Mouse (Mus musculus) hindlimb bud, embryonic 11.5 days (tissue): Measurements from ENCODE around the gene Dock2.
"Not testable (repeated sequence)": the region's sequence is repeated elsewhere in the genome, so short reads cannot be mapped to it uniquely, and the experiment has no call there.

ENCODE experiments used
- DNase-seq: peaks from one replicate; pipeline ENCODE4 v3.0.0-alpha.2; 2012; ENCODE audit warnings: low read depth, low spot score; ENCODE audit errors: extremely low spot score

The Dock2 gene

GRCm38 (mm10) chr11:34783587-34784043 lies at the start of gene Dock2:
Gene Dock2, minus strand, starts transcription at chr11:34783892.
- no peak for DNase-seq

GRCm38 (mm10) chr11:34832678-34833077 lies 49.0 kb upstream of the Dock2 start:
- no peak for DNase-seq

- DNase-seq = no peak
These were observed 44.1 kb upstream of the Dock2 start for GRCm38 (mm10) chr11:34827803-34828202.

GRCm38 (mm10) chr11:34826940-34827339 lies 43.2 kb upstream of the Dock2 start:
- no peak for DNase-seq

- no peak for DNase-seq
These were observed 41.1 kb upstream of the Dock2 start for GRCm38 (mm10) chr11:34824791-34825190.

- no peak for DNase-seq
These were observed 31.1 kb upstream of the Dock2 start for GRCm38 (mm10) chr11:34814767-34815166.

- DNase-seq = no peak
These were observed 30.6 kb upstream of the Dock2 start for GRCm38 (mm10) chr11:34814319-34814718.

GRCm38 (mm10) chr11:34805026-34805425 lies 21.3 kb upstream of the Dock2 start:
- not testable (repeated sequence) for DNase-seq

GRCm38 (mm10) chr11:34798066-34798465 lies 14.4 kb upstream of the Dock2 start:
- not testable (repeated sequence) for DNase-seq

- DNase-seq = no peak
These were observed 12.4 kb upstream of the Dock2 start for GRCm38 (mm10) chr11:34796097-34796496.

GRCm38 (mm10) chr11:34791872-34792271 lies 8.2 kb upstream of the Dock2 start:
- no peak for DNase-seq

GRCm38 (mm10) chr11:34784864-34785263 lies 1.2 kb upstream of the Dock2 start:
- no peak for DNase-seq

- DNase-seq = no peak
These were observed 919 bp downstream of the Dock2 start for GRCm38 (mm10) chr11:34782516-34783430.

- no peak for DNase-seq
These were observed 2.9 kb downstream of the Dock2 start for GRCm38 (mm10) chr11:34780786-34781185.

GRCm38 (mm10) chr11:34779966-34780365 lies 3.7 kb downstream of the Dock2 start:
- no peak for DNase-seq

GRCm38 (mm10) chr11:34778351-34778750 lies 5.3 kb downstream of the Dock2 start:
- no peak for DNase-seq

GRCm38 (mm10) chr11:34777529-34777928 lies 6.2 kb downstream of the Dock2 start:
- no peak for DNase-seq

- DNase-seq = no peak
These were observed 7.6 kb downstream of the Dock2 start for GRCm38 (mm10) chr11:34776054-34776453.

- no peak for DNase-seq
These were observed 9.1 kb downstream of the Dock2 start for GRCm38 (mm10) chr11:34774636-34775035.

- no peak for DNase-seq
These were observed 10.3 kb downstream of the Dock2 start for GRCm38 (mm10) chr11:34773304-34773895.

GRCm38 (mm10) chr11:34771221-34771986 lies 12.3 kb downstream of the Dock2 start:
- DNase-seq = no peak
